Mouse (Mus musculus) heart, embryonic 13.5 days (tissue): Measurements from ENCODE around the gene Fbxl17. TPM values are rescaled to one million over a fixed set of nuclear protein-coding genes. Genes with fewer than 3 reads are reported as not detected.

Source experiments
- ATAC-seq: fragments of 200-750 bp; cut with Nextera tagmentation; 2 replicates; pipeline ENCODE4 v1.8.0; 2017; ENCODE audit warnings: moderate TSS enrichment; ENCODE audit not compliant: insufficient number of reproducible peaks, low FRiP score, low TSS enrichment; ENCODE audit errors: extremely low read depth
- H3K27ac ChIP-seq: fragments of 300-500 bp; sonication (generic); replicated peaks from 2 replicates; pipeline ENCODE4 v1.5.1; 2015; ENCODE audit warnings: moderate library complexity, mild to moderate bottlenecking, inconsistent platforms
- H3K27me3 ChIP-seq: fragments of 300-500 bp; sonication (generic); replicated peaks from 2 replicates; pipeline ENCODE4 v1.6.1; 2015; ENCODE audit warnings: mild to moderate bottlenecking, inconsistent platforms
- H3K36me3 ChIP-seq: fragments of 300-500 bp; sonication (generic); 2 replicates; pipeline ENCODE4 v1.6.1; 2015; ENCODE audit warnings: mild to moderate bottlenecking, inconsistent platforms
- H3K4me1 ChIP-seq: fragments of 300-500 bp; sonication (generic); 2 replicates; pipeline ENCODE4 v1.6.1; 2015; ENCODE audit warnings: inconsistent platforms
- H3K4me2 ChIP-seq: fragments of 300-500 bp; sonication (generic); 2 replicates; pipeline ENCODE4 v1.6.1; 2015; ENCODE audit warnings: inconsistent platforms, mild to moderate bottlenecking, moderate library complexity
- H3K4me3 ChIP-seq: fragments of 300-500 bp; sonication (generic); 2 replicates; pipeline ENCODE4 v1.5.1; 2015; ENCODE audit warnings: moderate library complexity, mild to moderate bottlenecking, inconsistent platforms
- H3K9ac ChIP-seq: fragments of 300-500 bp; sonication (generic); 2 replicates; pipeline ENCODE4 v1.6.1; 2015; ENCODE audit warnings: inconsistent platforms, mild to moderate bottlenecking, moderate library complexity
- H3K9me3 ChIP-seq: fragments of 300-500 bp; sonication (generic); 2 replicates; pipeline ENCODE4 v1.6.1; 2016; ENCODE audit warnings: inconsistent platforms
- WGBS: fragments of 180-500 bp; shearing (Covaris S2); methylation state at CpG from one replicate; pipeline ENCODE4 v1.1.7; 2015; ENCODE audit warnings: mixed read lengths; 5-methylcytosine and 5-hydroxymethylcytosine counted together
- polyA plus RNA-seq: library from polyadenylated mRNA; unstranded; fragments of >200 nt; fragmentation: Nextera tagmentation; extraction: Ambion mirVana; gene quantifications from 2 replicates; pipeline ENCODE4 v1.2.1, GENCODE M21; 2015

The Fbxl17 gene
- polyA plus RNA-seq, 1 experiment from 2014 or later = 6.3 TPM

GRCm38 (mm10) chr17:63087265-63087664 is 412.6 kb downstream of the Fbxl17 start:
- Histone ChIP-seq H3K4me3 (no peak overlapping the region), H3K36me3 (no peaks in the 10 kb centered on the region), H3K27me3 (no peaks in the 10 kb centered on the region), H3K27ac (no peak overlapping the region), H3K9ac (no peak overlapping the region), H3K4me2 (no peak overlapping the region), H3K9me3 (no peaks in the 10 kb centered on the region), H3K4me1 (0 out of 2 replicates have a peak, but pooled peaks cover 9% of the 10 kb centered on the region)
- no peak for ATAC-seq
- 62% methylated on average over 10 of the region's 10 CpGs for WGBS

GRCm38 (mm10) chr17:63086526-63086925 is 413.3 kb downstream of the Fbxl17 start:
- Histone ChIP-seq H3K4me2 (no peak overlapping the region), H3K27ac (no peak overlapping the region), H3K4me3 (no peak overlapping the region), H3K27me3 (no peaks in the 10 kb centered on the region), H3K4me1 (0 out of 2 replicates have a peak, but pooled peaks cover 9% of the 10 kb centered on the region), H3K9me3 (no peaks in the 10 kb centered on the region), H3K36me3 (no peaks in the 10 kb centered on the region), H3K9ac (no peak overlapping the region)
- WGBS = 63% methylated on average over 3 of the region's 3 CpGs
- no peak for ATAC-seq

GRCm38 (mm10) chr17:63085227-63085626 is 414.6 kb downstream of the Fbxl17 start:
- no peak overlapping the region for H3K4me2 ChIP-seq
- H3K36me3 ChIP-seq = no peaks in the 10 kb centered on the region
- H3K27me3 ChIP-seq = no peaks in the 10 kb centered on the region
- no peak for ATAC-seq
- no peaks in the 10 kb centered on the region for H3K9me3 ChIP-seq
- 83% methylated on average over 6 of the region's 6 CpGs for WGBS
- no peak overlapping the region for H3K9ac ChIP-seq
- H3K27ac ChIP-seq = no peak overlapping the region
- no peak overlapping the region for H3K4me3 ChIP-seq
- H3K4me1 ChIP-seq = peaks cover 9% of the 10 kb centered on the region; the same call in 1 of the 2 replicates

- WGBS = 62% methylated on average over 5 of the region's 5 CpGs
- Histone ChIP-seq H3K4me1 (peaks cover 13% of the 10 kb centered on the region), H3K4me2 (no peak overlapping the region), H3K27me3 (no peaks in the 10 kb centered on the region), H3K36me3 (no peaks in the 10 kb centered on the region), H3K4me3 (no peak overlapping the region), H3K9ac (no peak overlapping the region), H3K27ac (no peak overlapping the region), H3K9me3 (no peaks in the 10 kb centered on the region)
- ATAC-seq = no peak
These were observed 420.7 kb downstream of the Fbxl17 start for GRCm38 (mm10) chr17:63079087-63079486.

- Histone ChIP-seq H3K27me3 (no peaks in the 10 kb centered on the region), H3K4me1 (peaks cover 17% of the 10 kb centered on the region), H3K4me3 (no peak overlapping the region), H3K36me3 (no peaks in the 10 kb centered on the region), H3K9ac (no peak overlapping the region), H3K4me2 (no peak overlapping the region), H3K27ac (no peak overlapping the region), H3K9me3 (no peaks in the 10 kb centered on the region)
- ATAC-seq = no peak
- WGBS = 39% methylated on average over 5 of the region's 5 CpGs
These were observed 422.3 kb downstream of the Fbxl17 start for GRCm38 (mm10) chr17:63077509-63077908.

- 69% methylated on average over 8 of the region's 8 CpGs for WGBS
- no peak overlapping the region for H3K27ac ChIP-seq
- H3K4me1 ChIP-seq = peaks cover 18% of the 10 kb centered on the region
- H3K36me3 ChIP-seq = no peaks in the 10 kb centered on the region
- no peaks in the 10 kb centered on the region for H3K27me3 ChIP-seq
- no peak overlapping the region for H3K9ac ChIP-seq
- H3K4me3 ChIP-seq = no peak overlapping the region
- H3K4me2 ChIP-seq = no peak overlapping the region
- no peaks in the 10 kb centered on the region for H3K9me3 ChIP-seq
- no peak for ATAC-seq
These were observed 423.2 kb downstream of the Fbxl17 start for GRCm38 (mm10) chr17:63076661-63077060.

- WGBS = 73% methylated on average over 8 of the region's 8 CpGs
- no peak for ATAC-seq
- H3K4me1 ChIP-seq = peaks cover 24% of the 10 kb centered on the region; the same call in 1 of the 2 replicates
These were observed 423.8 kb downstream of the Fbxl17 start for GRCm38 (mm10) chr17:63076037-63076426.

GRCm38 (mm10) chr17:63075091-63076036 is 424.5 kb downstream of the Fbxl17 start:
- Histone ChIP-seq H3K27ac (no peak overlapping the region), H3K27me3 (no peaks in the 10 kb centered on the region), H3K4me1 (peaks cover 24% of the 10 kb centered on the region; the same call in 1 of the 2 replicates), H3K4me3 (no peak overlapping the region), H3K4me2 (no peak overlapping the region), H3K9ac (no peak overlapping the region), H3K9me3 (no peaks in the 10 kb centered on the region), H3K36me3 (no peaks in the 10 kb centered on the region)
- ATAC-seq = no peak
- 84% methylated on average over 14 of the region's 14 CpGs for WGBS

More at GRCm38 (mm10) chr17:63076037-63076426, 423.8 kb downstream of the Fbxl17 start:
- Histone ChIP-seq H3K9me3 (no peaks in the 10 kb centered on the region), H3K9ac (no peak overlapping the region), H3K4me3 (no peak overlapping the region), H3K36me3 (no peaks in the 10 kb centered on the region), H3K4me2 (no peak overlapping the region), H3K27me3 (no peaks in the 10 kb centered on the region), H3K27ac (no peak overlapping the region)

GRCm38 (mm10) chr17:63073342-63073741 is 426.5 kb downstream of the Fbxl17 start:
- Histone ChIP-seq H3K27me3 (no peaks in the 10 kb centered on the region), H3K4me1 (peaks cover 26% of the 10 kb centered on the region), H3K36me3 (no peaks in the 10 kb centered on the region), H3K4me3 (no peak overlapping the region), H3K9ac (no peak overlapping the region), H3K4me2 (no peak overlapping the region), H3K9me3 (no peaks in the 10 kb centered on the region), H3K27ac (no peak overlapping the region)
- 70% methylated on average over 6 of the region's 6 CpGs for WGBS
- ATAC-seq = no peak

- Histone ChIP-seq H3K27me3 (no peaks in the 10 kb centered on the region), H3K9me3 (no peaks in the 10 kb centered on the region), H3K36me3 (no peaks in the 10 kb centered on the region), H3K27ac (no peak overlapping the region), H3K4me3 (no peak overlapping the region), H3K9ac (no peak overlapping the region), H3K4me1 (peaks cover 16% of the 10 kb centered on the region), H3K4me2 (no peak overlapping the region)
- 74% methylated on average over 15 of the region's 15 CpGs for WGBS
- no peak for ATAC-seq
These were observed 428.5 kb downstream of the Fbxl17 start for GRCm38 (mm10) chr17:63071134-63071923.

- H3K4me2 ChIP-seq = no peak overlapping the region
- no peak overlapping the region for H3K9ac ChIP-seq
- H3K27me3 ChIP-seq = no peaks in the 10 kb centered on the region
- no peak overlapping the region for H3K4me3 ChIP-seq
- ATAC-seq = no peak
- no peaks in the 10 kb centered on the region for H3K9me3 ChIP-seq
- 73% methylated on average over 5 of the region's 5 CpGs for WGBS
- no peaks in the 10 kb centered on the region for H3K36me3 ChIP-seq
- no peak overlapping the region for H3K27ac ChIP-seq
- H3K4me1 ChIP-seq = peaks cover 16% of the 10 kb centered on the region
These were observed 429.6 kb downstream of the Fbxl17 start for GRCm38 (mm10) chr17:63070161-63070761.
